Mouse (Mus musculus): Measurements from ENCODE around the gene Spdye4b.
A peak's percentile ranks its signal among the peaks of the same experiment; 100 is the strongest.
"Not testable (repeated sequence)": the region's sequence is repeated elsewhere in the genome, so short reads cannot be mapped to it uniquely, and the experiment has no call there.

Spdye4b gene

DNA sequence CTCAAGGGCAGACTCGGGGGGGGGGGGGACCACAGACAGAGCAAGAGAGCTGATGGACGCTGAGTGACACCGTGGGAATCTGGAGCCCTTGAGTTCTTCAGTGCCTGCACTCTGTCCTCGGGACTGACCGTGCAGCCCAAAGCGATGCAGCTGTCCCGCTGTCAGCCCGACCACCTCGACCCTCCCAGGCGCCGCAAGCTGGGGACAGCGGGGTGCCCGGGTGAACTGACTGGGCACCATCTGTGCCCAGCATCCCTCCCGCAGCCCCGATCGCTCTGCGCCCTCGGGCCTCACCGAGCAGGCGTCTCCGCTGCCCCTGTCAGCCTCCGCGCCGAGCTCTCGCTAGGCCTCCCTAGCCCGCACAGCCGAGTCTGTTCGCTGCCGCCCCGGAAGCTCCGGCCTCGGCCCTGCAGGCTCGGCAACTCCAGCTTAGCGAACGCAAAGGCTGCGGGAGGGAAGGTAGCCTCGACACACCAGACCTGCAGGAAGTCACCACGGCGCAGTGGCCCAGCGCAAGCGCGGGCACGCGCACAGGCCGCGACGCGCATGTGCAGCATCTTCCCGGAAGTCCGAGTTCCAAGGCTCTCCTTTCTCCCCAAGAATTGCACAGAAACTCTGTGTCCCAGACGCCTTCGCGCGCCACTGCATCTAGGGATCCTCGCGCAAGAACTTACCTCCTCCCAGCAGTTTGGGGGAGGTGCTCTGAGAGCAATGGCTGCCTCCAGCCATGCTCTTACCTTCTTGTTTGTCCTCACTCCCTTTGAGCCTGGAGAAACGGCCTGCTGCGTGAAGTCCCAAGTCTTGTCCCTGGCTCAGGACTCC lies at the start of gene Spdye4b, which contains the start of gene Rbak:
Spdye4b (plus strand) TSS at position 763 of the 822 bp plus-strand sequence.
Rbak (minus strand) TSS at position 521 of the 822 bp plus-strand sequence.
- peak; percentile 99 for ATAC-seq (ENCODE audit: insufficient number of reproducible peaks, low FRiP score, low TSS enrichment)

- no peak for ATAC-seq (ENCODE audit: insufficient number of reproducible peaks, low FRiP score, low TSS enrichment)
Observed at GRCm38 (mm10) chr5:143132935-143133514, 47.8 kb upstream of the Spdye4b start.

- ATAC-seq (ENCODE audit: insufficient number of reproducible peaks, low FRiP score, low TSS enrichment), result not testable (repeated sequence)
Observed at GRCm38 (mm10) chr5:143134216-143135010, 46.4 kb upstream of the Spdye4b start.

DNA sequence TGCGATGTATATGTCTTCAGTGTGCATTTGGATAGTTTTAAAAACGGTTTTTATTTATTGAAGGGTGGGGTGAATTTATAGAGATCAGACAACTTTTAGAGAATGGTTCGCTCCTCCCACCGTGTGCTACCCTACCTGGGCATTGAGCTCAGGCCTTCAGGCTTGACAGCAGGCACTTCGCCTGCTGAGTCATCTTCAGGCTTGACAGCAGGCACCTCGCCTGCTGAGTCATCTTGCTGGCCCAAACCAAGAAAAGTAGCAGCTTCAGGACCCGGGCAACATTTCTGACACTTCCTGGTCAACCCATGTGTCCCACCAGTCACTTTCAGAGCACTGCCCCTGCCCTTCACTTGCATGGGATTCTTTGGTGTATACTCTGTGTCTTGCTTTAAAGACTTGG lies 45.8 kb upstream of the Spdye4b start:
- no peak for ATAC-seq (ENCODE audit: insufficient number of reproducible peaks, low FRiP score, low TSS enrichment)

DNA sequence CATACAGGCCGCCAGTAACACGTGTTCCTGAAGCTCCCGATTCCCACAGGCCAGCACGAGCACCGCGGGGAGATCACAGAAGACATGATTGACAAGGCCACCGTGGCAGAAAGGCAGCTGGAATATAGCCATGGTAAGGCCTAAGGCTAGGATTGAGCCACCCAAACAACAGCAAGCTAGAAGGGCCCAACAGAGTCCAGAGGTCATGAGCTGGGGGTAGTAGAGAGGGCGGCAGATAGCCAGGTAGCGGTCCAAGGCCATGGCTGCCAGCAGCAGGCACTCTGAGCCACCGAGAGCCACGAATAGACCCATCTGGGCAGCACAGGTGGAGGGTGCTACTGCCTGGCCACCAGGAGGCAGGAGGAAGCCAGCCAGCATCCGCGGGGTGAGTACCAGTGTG lies 43.2 kb upstream of the Spdye4b start:
- no peak for ATAC-seq (ENCODE audit: insufficient number of reproducible peaks, low FRiP score, low TSS enrichment)

GRCm38 (mm10) chr5:143147481-143147880 lies 33.3 kb upstream of the Spdye4b start, which contains the start of gene Olfr718-ps1:
Gene Olfr718-ps1, minus strand, starts transcription at chr5:143147581.
- no peak for ATAC-seq (ENCODE audit: insufficient number of reproducible peaks, low FRiP score, low TSS enrichment)

- ATAC-seq (ENCODE audit: insufficient number of reproducible peaks, low FRiP score, low TSS enrichment), result no peak
Observed at GRCm38 (mm10) chr5:143148661-143149060, 32.2 kb upstream of the Spdye4b start.

GRCm38 (mm10) chr5:143149536-143149935 lies 31.3 kb upstream of the Spdye4b start:
- no peak for ATAC-seq (ENCODE audit: insufficient number of reproducible peaks, low FRiP score, low TSS enrichment)

- ATAC-seq (ENCODE audit: insufficient number of reproducible peaks, low FRiP score, low TSS enrichment), result no peak
Observed at GRCm38 (mm10) chr5:143150044-143150443, 30.8 kb upstream of the Spdye4b start.

- ATAC-seq (ENCODE audit: insufficient number of reproducible peaks, low FRiP score, low TSS enrichment), result no peak
Observed at GRCm38 (mm10) chr5:143153756-143154155, 27.1 kb upstream of the Spdye4b start.

- ATAC-seq (ENCODE audit: insufficient number of reproducible peaks, low FRiP score, low TSS enrichment), result no peak
Observed at GRCm38 (mm10) chr5:143155534-143155933, 25.3 kb upstream of the Spdye4b start.

- ATAC-seq (ENCODE audit: insufficient number of reproducible peaks, low FRiP score, low TSS enrichment), result no peak
Observed at GRCm38 (mm10) chr5:143165508-143166070, 15.2 kb upstream of the Spdye4b start.

GRCm38 (mm10) chr5:143175970-143176369 lies 4.8 kb upstream of the Spdye4b start:
- ATAC-seq (ENCODE audit: insufficient number of reproducible peaks, low FRiP score, low TSS enrichment), result no peak

GRCm38 (mm10) chr5:143177541-143178200 lies 3.1 kb upstream of the Spdye4b start:
- no peak for ATAC-seq (ENCODE audit: insufficient number of reproducible peaks, low FRiP score, low TSS enrichment)

GRCm38 (mm10) chr5:143179179-143179578 lies 1.6 kb upstream of the Spdye4b start:
- no peak for ATAC-seq (ENCODE audit: insufficient number of reproducible peaks, low FRiP score, low TSS enrichment)

- ATAC-seq (ENCODE audit: insufficient number of reproducible peaks, low FRiP score, low TSS enrichment), result not testable (repeated sequence)
Observed at GRCm38 (mm10) chr5:143188014-143188413, 7.2 kb downstream of the Spdye4b start.

- no peak for ATAC-seq (ENCODE audit: insufficient number of reproducible peaks, low FRiP score, low TSS enrichment)
Observed at GRCm38 (mm10) chr5:143192806-143193205, 12.0 kb downstream of the Spdye4b start.

- ATAC-seq (ENCODE audit: insufficient number of reproducible peaks, low FRiP score, low TSS enrichment), result not testable (repeated sequence)
Observed at GRCm38 (mm10) chr5:143194747-143195146, 13.9 kb downstream of the Spdye4b start.

- ATAC-seq (ENCODE audit: insufficient number of reproducible peaks, low FRiP score, low TSS enrichment), result no peak
Observed at GRCm38 (mm10) chr5:143195166-143195565, 14.3 kb downstream of the Spdye4b start.

- no peak for ATAC-seq (ENCODE audit: insufficient number of reproducible peaks, low FRiP score, low TSS enrichment)
Observed at GRCm38 (mm10) chr5:143196506-143196905, 15.7 kb downstream of the Spdye4b start.

Measured in cerebellum, adult (tissue).